Mouse (Mus musculus) forelimb bud, embryonic 11.5 days (tissue): ENCODE results near the gene Micall1.

ENCODE experiments used
- DNase-seq: peaks from one replicate; pipeline ENCODE4 v3.0.0-alpha.2; 2012; ENCODE audit warnings: low read depth, low spot score

Micall1 gene

DNA sequence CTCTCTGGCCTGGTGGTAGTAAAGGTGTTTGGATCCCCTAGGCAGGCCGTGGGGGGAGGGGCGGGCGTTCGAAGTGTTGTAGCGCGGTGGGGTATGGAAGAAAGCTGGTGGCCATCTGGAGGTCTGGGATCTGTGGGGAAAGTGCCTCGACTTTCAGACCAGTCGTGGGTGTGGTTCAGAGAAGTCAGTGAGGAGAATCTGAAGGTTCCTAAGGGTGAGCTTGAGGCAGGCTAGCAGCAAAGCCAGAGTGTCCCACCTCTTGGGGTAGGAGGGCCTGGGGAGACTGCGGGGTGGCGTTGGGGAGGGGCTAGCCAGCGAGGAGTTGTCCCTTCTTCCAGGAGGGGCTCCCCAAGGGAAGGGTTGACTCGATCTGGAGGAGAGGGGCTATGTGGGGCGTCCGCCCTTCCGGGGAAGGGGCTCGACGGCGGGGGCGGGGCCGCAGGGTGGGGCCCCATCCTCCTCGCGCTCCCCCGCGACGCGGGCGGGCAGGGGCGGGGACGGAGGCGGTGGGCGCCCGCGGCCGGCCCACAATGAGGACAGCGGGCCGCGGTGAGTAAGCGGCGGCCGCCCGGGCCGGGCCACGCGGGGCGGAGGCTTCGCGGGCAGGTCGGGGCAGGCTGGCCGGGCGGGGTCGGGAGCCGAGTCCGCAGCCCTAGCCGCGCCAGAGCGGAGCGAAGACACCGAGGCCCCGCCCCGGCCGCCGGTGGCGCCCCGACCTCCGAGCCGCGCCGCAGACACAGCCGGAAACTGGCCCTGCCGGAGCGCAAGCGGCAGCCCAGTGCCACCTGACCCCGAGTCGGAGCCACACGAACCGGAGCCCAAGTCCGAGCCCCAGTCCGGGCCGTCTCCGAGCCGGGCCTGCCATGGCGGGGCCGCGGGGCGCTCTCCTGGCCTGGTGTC, at the start of gene Micall1:
Gene Micall1, plus strand, starts transcription at position 478 of the 900 bp plus-strand sequence.
- peak; percentile 76 for DNase-seq

DNA sequence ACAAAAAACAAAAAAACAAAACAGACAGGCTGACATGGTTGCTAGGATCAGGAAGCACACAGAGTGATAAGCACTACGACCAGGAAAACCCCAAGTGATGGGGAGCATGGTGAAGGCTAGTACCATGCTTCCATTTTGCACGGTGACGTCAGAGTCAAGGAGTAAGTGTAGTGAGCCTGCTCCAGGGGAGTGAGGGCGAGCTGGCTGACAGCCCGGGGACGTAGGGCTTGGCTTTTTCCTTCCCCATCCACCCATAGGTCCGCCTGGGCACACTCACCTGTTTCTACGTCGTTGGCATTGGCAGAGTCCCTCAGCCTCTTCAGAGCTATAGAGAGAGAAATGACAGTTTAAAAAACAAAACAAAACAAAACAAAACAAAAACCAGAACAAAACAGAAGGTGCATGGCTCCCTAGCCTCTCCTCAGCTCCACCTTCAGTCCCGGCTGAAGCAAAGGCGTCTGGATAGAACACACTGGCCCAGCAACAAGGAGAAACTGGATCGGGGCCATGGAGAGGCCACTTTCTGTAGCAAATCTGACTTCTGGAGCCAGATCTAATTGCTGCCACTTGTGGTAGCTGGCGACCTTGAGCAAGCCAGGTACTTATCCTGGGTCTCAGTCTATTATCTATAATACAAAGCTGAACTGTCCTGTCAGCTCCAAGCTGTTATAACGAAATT, 47.7 kb upstream of the Micall1 start:
- no peak for DNase-seq

- peak; percentile 100 for DNase-seq
These were observed 46.1 kb upstream of the Micall1 start, which contains the start of gene Ankrd54 for GRCm38 (mm10) chr15:79062376-79063159. Gene Ankrd54 (minus strand): TSS chr15:79062893.

DNA sequence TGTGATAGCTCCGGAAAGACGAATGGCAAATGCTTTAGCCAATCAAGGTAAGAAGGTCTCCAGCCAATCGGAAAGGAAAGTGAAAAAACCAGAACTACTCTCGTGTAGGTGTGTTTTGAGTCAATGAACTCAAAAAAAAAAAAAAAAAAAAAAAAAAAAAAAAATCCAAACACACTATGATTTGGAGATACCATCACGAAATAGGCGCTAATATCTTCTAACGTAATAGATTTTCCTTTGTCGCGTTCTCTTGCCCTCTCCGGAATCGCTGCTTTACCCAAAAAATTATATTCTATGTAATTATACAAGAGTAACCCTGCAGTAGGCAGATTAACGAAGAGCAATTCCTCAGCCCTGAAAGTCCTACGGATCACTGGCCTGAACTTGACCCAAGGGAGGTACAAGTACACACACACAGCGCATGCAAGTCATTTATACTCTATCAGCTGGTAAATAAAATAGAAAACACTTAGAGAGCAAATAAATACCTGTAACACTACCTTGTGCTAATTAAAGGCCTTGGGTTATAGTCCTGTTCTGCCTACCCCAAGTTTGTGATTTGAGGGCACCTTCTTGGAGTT, 45.4 kb upstream of the Micall1 start:
- DNase-seq = no peak

GRCm38 (mm10) chr15:79065086-79065770, 43.5 kb upstream of the Micall1 start:
- DNase-seq = no peak

- peak; percentile 52 for DNase-seq
These were observed 42.4 kb upstream of the Micall1 start for GRCm38 (mm10) chr15:79066276-79066675.

DNA sequence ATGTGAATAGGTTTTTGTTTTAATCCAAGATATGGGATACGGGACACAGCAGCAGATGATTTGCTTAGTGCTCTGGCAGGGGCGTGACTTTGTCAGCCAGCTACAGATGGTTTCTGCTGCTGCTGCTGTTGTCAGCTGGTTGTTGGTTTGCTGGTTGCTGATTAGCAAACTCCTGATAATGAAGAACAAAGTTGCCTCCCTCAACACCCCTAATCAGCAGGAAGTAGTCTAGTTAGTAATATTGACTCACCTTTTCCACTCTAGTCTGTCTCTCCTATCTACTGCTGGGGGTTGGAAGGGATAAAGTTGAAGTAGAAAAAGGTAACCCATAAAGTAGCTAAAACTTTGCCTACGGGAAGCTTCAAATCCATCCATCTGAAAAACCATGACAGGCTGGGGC, 41.1 kb upstream of the Micall1 start:
- DNase-seq = no peak

GRCm38 (mm10) chr15:79068416-79068815, 40.3 kb upstream of the Micall1 start:
- no peak for DNase-seq

- DNase-seq = peak; percentile 28
These were observed 37.3 kb upstream of the Micall1 start for GRCm38 (mm10) chr15:79071117-79072039.

DNA sequence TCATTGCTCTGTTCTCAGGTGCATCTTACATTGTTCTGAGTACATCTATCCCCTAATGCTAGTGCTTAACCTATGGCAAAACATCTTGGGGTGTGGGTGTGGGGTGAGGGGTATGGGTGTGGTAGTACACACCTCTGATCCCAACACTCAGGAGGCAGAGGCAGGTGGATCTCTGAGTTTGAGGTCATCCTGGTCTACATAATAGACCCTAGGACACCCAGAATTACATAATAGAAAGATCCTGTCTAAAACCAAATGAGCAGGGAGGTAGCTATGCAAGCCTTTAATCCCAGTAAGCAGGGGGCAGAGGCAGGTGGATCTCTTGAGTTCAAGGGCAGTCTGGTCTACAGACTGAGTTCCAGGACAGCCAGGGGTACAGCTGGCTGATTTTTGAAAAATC, 34.9 kb upstream of the Micall1 start:
- no peak for DNase-seq

DNA sequence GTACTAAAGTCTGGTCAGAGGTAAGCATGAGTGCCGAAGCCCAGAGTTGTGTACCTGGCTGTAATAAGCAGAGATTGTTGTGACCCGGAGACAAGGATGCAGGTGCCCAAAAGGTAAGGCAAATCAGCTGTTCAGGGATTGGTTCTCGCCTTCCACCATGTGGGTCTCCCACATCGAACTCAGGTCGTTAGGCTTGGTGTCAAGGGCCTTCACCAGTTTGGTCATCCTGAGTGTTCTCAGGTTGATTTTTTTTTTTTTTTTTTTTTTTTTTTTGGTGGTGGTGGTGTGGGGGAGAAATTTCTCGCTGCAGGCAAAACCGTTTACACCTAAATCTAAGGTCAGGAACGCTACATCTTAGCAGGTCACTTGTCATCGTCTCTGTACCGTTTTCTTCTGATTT, 34.3 kb upstream of the Micall1 start:
- DNase-seq = no peak

- peak; percentile 86 for DNase-seq
These were observed 33.7 kb upstream of the Micall1 start, which contains the start of gene Eif3l for GRCm38 (mm10) chr15:79074913-79075532. Gene Eif3l (plus strand): TSS chr15:79075179.

- DNase-seq = no peak
These were observed 32.9 kb upstream of the Micall1 start for GRCm38 (mm10) chr15:79075658-79076365.

DNA sequence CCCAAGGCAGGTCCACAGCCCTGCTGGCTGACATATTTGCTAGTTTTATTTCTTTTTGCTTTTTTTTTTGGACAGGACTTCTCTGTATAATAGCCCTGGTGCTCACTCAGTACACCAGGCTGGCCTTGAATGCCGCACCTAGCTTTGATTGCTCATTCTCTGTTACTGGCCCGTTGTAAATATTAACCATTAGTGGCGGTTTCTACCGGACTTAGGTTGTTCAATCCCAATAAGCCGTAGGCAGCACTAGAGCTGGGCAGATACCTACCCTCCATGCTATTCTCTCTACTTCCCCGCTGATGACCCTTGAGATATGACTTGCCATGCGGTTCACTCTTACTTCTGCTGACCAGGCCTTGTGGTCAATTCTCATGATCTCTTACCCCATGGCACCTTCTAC, 29.1 kb upstream of the Micall1 start:
- no peak for DNase-seq

DNA sequence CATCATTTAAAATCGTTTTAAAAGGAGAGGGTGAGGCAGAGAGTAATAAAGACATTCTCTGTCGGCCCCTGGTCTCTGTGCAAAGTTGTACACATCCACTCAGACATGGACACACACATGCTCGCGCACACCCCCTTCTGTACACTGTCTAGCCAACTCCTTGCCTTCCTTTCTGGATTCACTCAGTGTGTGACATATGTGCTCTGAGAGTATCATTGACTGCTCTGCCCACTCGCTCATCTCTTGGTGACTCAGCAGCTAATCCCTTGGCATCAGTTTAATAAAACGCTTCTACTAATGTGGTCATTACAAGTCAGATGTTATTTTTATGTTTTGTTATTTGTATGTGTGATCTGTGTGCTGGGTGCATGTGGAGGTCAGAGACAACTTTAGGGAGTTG, 16.4 kb upstream of the Micall1 start:
- DNase-seq = no peak

GRCm38 (mm10) chr15:79093083-79093839, 15.4 kb upstream of the Micall1 start:
- DNase-seq = no peak

DNA sequence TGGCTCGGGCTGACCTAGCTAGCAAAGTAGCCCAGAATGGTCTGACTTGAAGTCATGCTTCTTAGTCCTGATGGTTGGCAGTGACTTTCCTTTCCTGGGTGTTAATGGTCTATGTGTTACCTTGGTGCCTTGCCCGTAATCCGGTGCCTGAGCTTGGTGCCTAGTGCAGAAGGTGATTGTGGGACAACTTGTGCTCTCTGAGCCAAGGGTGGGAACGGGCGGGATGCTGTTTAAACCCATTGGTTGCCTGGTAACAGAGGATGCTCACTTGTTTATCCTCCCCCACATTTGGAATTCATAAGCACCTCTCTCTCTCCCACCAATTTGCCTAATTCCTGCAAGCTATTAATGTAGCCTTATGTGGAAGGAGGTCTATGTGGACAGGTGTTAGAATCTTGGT, 13.2 kb upstream of the Micall1 start:
- no peak for DNase-seq

GRCm38 (mm10) chr15:79096556-79096955, 12.1 kb upstream of the Micall1 start:
- DNase-seq = no peak
